Mouse (Mus musculus): Measurements from ENCODE around the gene Mdm2. TPM values are rescaled to one million over a fixed set of nuclear protein-coding genes. Genes with fewer than 3 reads are reported as not detected.

Gene Mdm2
- total and polyA plus RNA-seq, 3 experiments, result 79.8 to 136 (median 112) TPM

DNA sequence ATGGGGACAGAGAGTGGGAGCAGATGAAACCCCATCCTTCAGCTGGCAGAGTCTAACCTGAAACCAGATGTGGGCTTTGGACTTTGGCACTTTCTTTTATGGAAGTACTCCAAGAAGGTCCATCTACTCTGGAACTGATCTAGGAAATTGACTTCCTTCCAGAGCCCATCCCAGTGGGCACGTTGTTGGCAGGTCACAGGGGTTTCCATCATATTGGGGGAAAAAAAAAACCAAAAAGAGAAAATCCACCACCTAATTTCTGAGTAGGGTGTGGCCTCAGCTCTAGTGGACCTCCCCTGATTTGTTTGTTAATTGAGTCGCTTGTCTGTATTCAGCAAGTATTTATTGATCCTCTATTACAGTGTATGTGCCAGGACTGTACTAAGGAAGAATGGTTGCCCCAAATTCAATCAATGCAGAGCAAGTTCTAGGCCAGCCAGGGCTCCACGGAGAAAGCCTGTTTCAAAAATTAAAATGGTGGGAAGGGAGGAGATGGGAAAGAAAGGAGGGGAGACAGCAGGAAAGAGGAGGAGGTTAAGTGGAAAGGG lies 55.9 kb downstream of the Mdm2 start:
- Histone ChIP-seq H3K9ac (ENCODE audit: insufficient read depth, low read depth) (no peak overlapping the region), H3K9me3 (replicated peaks; ENCODE audit: low read length) (no peaks in the 10 kb centered on the region), H3K79me2 (replicated peaks; ENCODE audit: control insufficient read depth, extremely low read depth, insufficient read depth, poor library complexity, severe bottlenecking) (no peaks in the 10 kb centered on the region), H3K27ac (ENCODE audit: insufficient read depth, low read depth) (no peak overlapping the region), H3K27me3 (replicated peaks) (no peaks in the 10 kb centered on the region), H3K4me1 (ENCODE audit: control insufficient read depth in 1 of 2, insufficient read depth in 2 of 2) (peaks cover 0 to 19% of the 10 kb centered on the region in 2 experiments; a peak in 3 of 4 replicates), H3K4me3 (replicated peaks in 1 of 3; ENCODE audit: low read depth in 2 of 3, low read length in 2 of 3, poor library complexity in 1 of 3) (no peak overlapping the region), H3K4me2 (ENCODE audit: insufficient read depth, low read depth, poor library complexity, severe bottlenecking) (no peak overlapping the region), H3K36me3 (replicated peaks in 1 of 2; ENCODE audit: control insufficient read depth in 1 of 2, insufficient read depth in 1 of 2, low read length in 1 of 2) (no peaks in the 10 kb centered on the region)
- in situ Hi-C loops (cut with MboI; ENCODE audit: low pct_ligation_motif_present, low pct_unique_long_range_greater_than_20kb, low sequenced_read_pairs), result no loop called here
- TF ChIP-seq ZKSCAN1 (IDR thresholded peaks at IDR 0.05; ENCODE audit: borderline replicate concordance, low read depth, low read length), result no peak
- no peak for TF ChIP-seq NELFE (IDR thresholded peaks at IDR 0.05; ENCODE audit: low read depth, low read length)
- TF ChIP-seq CHD1 (IDR thresholded peaks at IDR 0.05; ENCODE audit: low read depth, low read length), result no peak
- no peak for TF ChIP-seq GABPA (IDR thresholded peaks at IDR 0.05; ENCODE audit: insufficient replicate concordance, low read depth, low read length)
- TF ChIP-seq JUN (IDR thresholded peaks at IDR 0.05; ENCODE audit: insufficient read depth, low read depth, low read length), result no peak
- TF ChIP-seq NRF1 (IDR thresholded peaks at IDR 0.05; ENCODE audit: low read depth, low read length), result no peak
- no peak for TF ChIP-seq TCF12 (IDR thresholded peaks at IDR 0.05; ENCODE audit: low read depth, low read length)
- no peak for TF ChIP-seq SMC3 (IDR thresholded peaks at IDR 0.05; ENCODE audit: low read depth, low read length)
- dilution Hi-C loops (cut with MboI; ENCODE audit: extremely low pct_ligation_motif_present, extremely low pct_unique_long_range_greater_than_20kb, low sequenced_read_pairs), result no loop called here
- DNase-seq (ENCODE audit: extremely low read depth), result no peak

DNA sequence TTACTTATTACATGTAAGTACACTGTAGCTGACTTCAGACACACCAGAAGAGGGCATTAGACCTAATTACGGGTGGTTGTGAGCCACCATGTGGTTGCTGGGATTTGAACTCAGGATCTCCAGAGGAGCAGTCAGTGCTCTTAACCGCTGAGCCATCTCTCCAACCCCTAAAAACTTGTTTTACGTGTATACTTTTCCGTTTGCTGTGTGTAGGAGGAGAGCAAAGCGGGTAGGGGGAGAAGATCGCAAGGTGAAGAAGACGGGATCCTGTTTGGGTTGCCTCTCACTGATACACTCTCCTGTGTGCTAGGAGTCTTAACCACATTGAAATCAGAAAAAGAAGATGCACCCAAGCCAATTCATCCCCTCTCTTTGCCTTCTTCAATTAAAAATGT lies 56.8 kb downstream of the Mdm2 start:
- Histone ChIP-seq H3K9me3 (replicated peaks; ENCODE audit: low read length) (no peaks in the 10 kb centered on the region), H3K4me1 (ENCODE audit: control insufficient read depth in 1 of 2, insufficient read depth in 2 of 2) (peaks cover 0 to 18% of the 10 kb centered on the region in 2 experiments; a peak in 3 of 4 replicates), H3K27ac (ENCODE audit: insufficient read depth, low read depth) (no peak overlapping the region), H3K4me2 (ENCODE audit: insufficient read depth, low read depth, poor library complexity, severe bottlenecking) (no peak overlapping the region), H3K9ac (ENCODE audit: insufficient read depth, low read depth) (no peak overlapping the region), H3K27me3 (replicated peaks) (no peaks in the 10 kb centered on the region), H3K4me3 (replicated peaks in 1 of 3; ENCODE audit: low read depth in 2 of 3, low read length in 2 of 3, poor library complexity in 1 of 3) (no peak overlapping the region), H3K79me2 (replicated peaks; ENCODE audit: control insufficient read depth, extremely low read depth, insufficient read depth, poor library complexity, severe bottlenecking) (no peaks in the 10 kb centered on the region), H3K36me3 (replicated peaks in 1 of 2; ENCODE audit: control insufficient read depth in 1 of 2, insufficient read depth in 1 of 2, low read length in 1 of 2) (no peaks in the 10 kb centered on the region)
- in situ Hi-C loops (cut with MboI; ENCODE audit: low pct_ligation_motif_present, low pct_unique_long_range_greater_than_20kb, low sequenced_read_pairs) (no loop called here), dilution Hi-C loops (cut with MboI; ENCODE audit: extremely low pct_ligation_motif_present, extremely low pct_unique_long_range_greater_than_20kb, low sequenced_read_pairs) (no loop called here)
- no peak for DNase-seq (ENCODE audit: extremely low read depth)
- TF ChIP-seq IRF4 (IDR thresholded peaks at IDR 0.05; ENCODE audit: low read depth, low read length), result no peak
- no peak for TF ChIP-seq TCF12 (IDR thresholded peaks at IDR 0.05; ENCODE audit: low read depth, low read length)
- no peak for TF ChIP-seq JUND (conservative IDR thresholded peaks at IDR 0.05; ENCODE audit: low read depth, low read length)

DNA sequence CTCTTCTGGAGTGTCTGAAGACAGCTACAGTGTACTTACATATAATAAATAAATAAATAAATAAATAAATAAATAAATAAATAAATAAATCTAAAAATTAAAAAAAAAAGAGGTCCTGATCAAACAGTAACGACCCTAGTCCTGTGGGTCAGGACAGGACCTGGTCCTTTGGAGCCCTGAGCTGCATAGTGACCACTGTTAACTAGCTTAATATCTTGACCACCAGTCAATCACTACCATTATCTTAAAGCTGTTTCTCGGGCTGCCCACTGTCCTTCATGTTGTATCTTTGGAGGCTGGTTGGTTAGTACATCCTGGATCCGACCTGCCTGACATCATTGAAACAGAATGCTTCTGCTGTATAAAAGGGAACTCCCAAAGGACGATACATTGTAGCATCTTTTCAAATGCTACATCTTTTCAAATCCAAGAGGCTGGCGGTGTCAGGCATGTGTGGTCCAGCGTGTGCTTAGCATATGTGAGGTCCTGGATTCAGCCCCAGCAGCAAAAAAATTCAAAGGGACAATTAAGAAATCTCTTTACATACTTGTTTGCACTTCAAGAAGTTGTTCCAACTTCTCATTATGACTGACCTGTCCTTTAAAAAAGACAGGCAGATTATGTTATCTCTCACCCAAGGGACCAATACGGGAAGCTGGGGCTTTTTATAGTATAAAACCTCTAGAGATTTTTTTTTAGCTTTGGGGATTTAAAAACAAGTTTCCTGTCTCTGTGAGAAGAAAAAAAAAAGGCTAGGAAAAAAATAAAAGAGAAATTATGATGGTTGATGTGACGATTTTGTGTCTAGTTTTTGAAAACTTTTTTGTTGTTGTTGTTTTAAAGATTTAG lies 57.4 kb downstream of the Mdm2 start:
- Histone ChIP-seq H3K79me2 (replicated peaks; ENCODE audit: control insufficient read depth, extremely low read depth, insufficient read depth, poor library complexity, severe bottlenecking) (no peaks in the 10 kb centered on the region), H3K4me2 (ENCODE audit: insufficient read depth, low read depth, poor library complexity, severe bottlenecking) (no peak overlapping the region), H3K9ac (ENCODE audit: insufficient read depth, low read depth) (no peak overlapping the region), H3K36me3 (replicated peaks in 1 of 2; ENCODE audit: control insufficient read depth in 1 of 2, insufficient read depth in 1 of 2, low read length in 1 of 2) (no peaks in the 10 kb centered on the region), H3K4me3 (replicated peaks in 1 of 3; ENCODE audit: low read depth in 2 of 3, low read length in 2 of 3, poor library complexity in 1 of 3) (no peak overlapping the region), H3K27me3 (replicated peaks) (no peaks in the 10 kb centered on the region), H3K4me1 (ENCODE audit: control insufficient read depth in 1 of 2, insufficient read depth in 2 of 2) (peaks cover 0 to 18% of the 10 kb centered on the region in 2 experiments; a peak in 3 of 4 replicates), H3K27ac (ENCODE audit: insufficient read depth, low read depth) (no peak overlapping the region), H3K9me3 (replicated peaks; ENCODE audit: low read length) (no peaks in the 10 kb centered on the region)
- TF ChIP-seq PAX5 (IDR thresholded peaks at IDR 0.05; ENCODE audit: low read length) (no peak), CHD1 (IDR thresholded peaks at IDR 0.05; ENCODE audit: low read depth, low read length) (no peak), SIN3A (IDR thresholded peaks at IDR 0.05; ENCODE audit: low read length) (no peak), ZNF384 (IDR thresholded peaks at IDR 0.05; ENCODE audit: low read depth, low read length) (no peak), USF2 (conservative IDR thresholded peaks at IDR 0.05; ENCODE audit: low read depth, low read length) (no peak)
- in situ Hi-C loops (cut with MboI; ENCODE audit: low pct_ligation_motif_present, low pct_unique_long_range_greater_than_20kb, low sequenced_read_pairs) (no loop called here), dilution Hi-C loops (cut with MboI; ENCODE audit: extremely low pct_ligation_motif_present, extremely low pct_unique_long_range_greater_than_20kb, low sequenced_read_pairs) (no loop called here)
- no peak for DNase-seq (ENCODE audit: extremely low read depth)
